In the genomic region with DNA sequence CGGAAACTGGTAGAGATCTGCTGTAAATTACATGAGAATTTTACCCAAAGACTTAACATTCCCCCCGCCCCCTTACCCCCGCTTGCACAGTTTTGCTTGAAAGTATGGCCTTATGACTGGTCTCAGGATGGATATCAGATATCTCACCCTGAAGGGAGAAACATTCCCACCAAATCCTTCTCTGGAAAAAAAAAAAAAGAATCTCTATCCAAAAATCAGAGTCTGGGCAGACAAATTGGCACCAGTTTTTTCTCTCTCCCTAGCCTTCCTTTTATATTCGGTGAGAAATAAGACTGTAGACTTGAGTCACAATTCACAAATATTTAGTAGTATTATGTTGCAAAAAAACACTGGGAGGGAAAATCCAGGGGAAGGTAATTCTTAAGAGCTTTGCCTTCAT, we compare ENCODE assay signal across 23 mouse cellular contexts. TPM values are rescaled to one million over a fixed set of nuclear protein-coding genes. Genes with fewer than 3 reads are reported as not detected.
A peak's percentile ranks its signal among the peaks of the same experiment; 100 is the strongest.
DNase-seq lines count a peak whose midpoint lies in the region; ATAC-seq and TF ChIP-seq lines count a peak whose summit lies in the region.
"Had no signal": no experiment of that assay in that cellular context is flagged by ENCODE, and none has a peak within 500 bp of the region (broad histone marks: within the 10 kb centered on the region; RNA-seq: fewer than 3 reads in every experiment).

No protein-coding gene starts in this region.

- H3K36me3 ChIP-seq in embryonic facial prominence, embryonic 10.5 days (replicated peaks) = no peaks in the 10 kb centered on the region
- H3K36me3 ChIP-seq in embryonic facial prominence, embryonic 14.5 days (ENCODE audit: control insufficient read depth, insufficient read depth, low read length) = no peaks in the 10 kb centered on the region
- no peaks in the 10 kb centered on the region for H3K36me3 ChIP-seq in limb, embryonic 11.5 days (ENCODE audit: control insufficient read depth, insufficient read depth, low read length)
- H3K36me3 ChIP-seq in myocyte (ENCODE audit: control insufficient read depth, insufficient read depth) = no peaks in the 10 kb centered on the region
- H3K36me3 ChIP-seq in hindbrain, embryonic 13.5 days = no peaks in the 10 kb centered on the region
- H3K36me3 ChIP-seq in liver, embryonic 11.5 days (ENCODE audit: control insufficient read depth, insufficient read depth, low read length) = no peaks in the 10 kb centered on the region
- no peaks in the 10 kb centered on the region for H3K36me3 ChIP-seq in midbrain, embryonic 15.5 days (replicated peaks)
- H3K36me3 ChIP-seq: forebrain, embryonic 12.5 days; G1E; heart, embryonic 15.5 days had no signal

- TF ChIP-seq POLR2A in myocyte (IDR thresholded peaks at IDR 0.05; ENCODE audit: insufficient read length, low read depth) = no peak

- no peak overlapping the region for H3K9ac ChIP-seq in embryonic facial prominence, embryonic 14.5 days (ENCODE audit: low read depth, low read length)
- H3K9ac ChIP-seq in limb, embryonic 11.5 days (ENCODE audit: low read length) = no peak overlapping the region
- H3K9ac ChIP-seq in hindbrain, embryonic 13.5 days = no peak overlapping the region
- H3K9ac ChIP-seq in liver, embryonic 11.5 days (ENCODE audit: low read depth, low read length) = no peak overlapping the region
- no peak overlapping the region for H3K9ac ChIP-seq in midbrain, embryonic 15.5 days
- H3K9ac ChIP-seq: forebrain, embryonic 12.5 days; heart, embryonic 15.5 days; hindbrain, embryonic 14.5 days had no signal

- 0 out of 2 replicates have a peak overlapping the region, but pooled peaks have one; percentile 48 for H3K27ac ChIP-seq in embryonic facial prominence, embryonic 10.5 days (replicated peaks)
- peak overlapping the region; percentile 55 for H3K27ac ChIP-seq in embryonic facial prominence, embryonic 14.5 days (replicated peaks; ENCODE audit: low read depth, low read length)
- H3K27ac ChIP-seq in limb, embryonic 11.5 days (replicated peaks; ENCODE audit: low read depth, low read length) = peak overlapping the region; percentile 36; the same call in 1 of the 2 replicates
- H3K27ac ChIP-seq in hindbrain, embryonic 13.5 days = no peak overlapping the region
- H3K27ac ChIP-seq in liver, embryonic 11.5 days (ENCODE audit: low read depth, low read length) = no peak overlapping the region
- H3K27ac ChIP-seq in midbrain, embryonic 15.5 days = no peak overlapping the region
- H3K27ac ChIP-seq: forebrain, embryonic 12.5 days; heart, adult 2 months; heart, embryonic 15.5 days; hindbrain, embryonic 14.5 days had no signal

- 37% methylated on average over 4 of the region's 4 CpGs for WGBS in embryonic facial prominence, embryonic 10.5 days
- 33% methylated on average over 4 of the region's 4 CpGs for WGBS in embryonic facial prominence, embryonic 14.5 days
- 13% methylated on average over 4 of the region's 4 CpGs for WGBS in limb, embryonic 11.5 days
- WGBS in hindbrain, embryonic 13.5 days = 81% methylated on average over 4 of the region's 4 CpGs
- 66% methylated on average over 4 of the region's 4 CpGs for WGBS in liver, embryonic 11.5 days
- 84% methylated on average over 4 of the region's 4 CpGs for WGBS in midbrain, embryonic 15.5 days

- H3K27me3 ChIP-seq in embryonic facial prominence, embryonic 10.5 days (replicated peaks; ENCODE audit: low read depth, poor library complexity, severe bottlenecking) = no peaks in the 10 kb centered on the region
- H3K27me3 ChIP-seq in embryonic facial prominence, embryonic 14.5 days (replicated peaks; ENCODE audit: control insufficient read depth, insufficient read depth, low read length) = no peaks in the 10 kb centered on the region
- no peaks in the 10 kb centered on the region for H3K27me3 ChIP-seq in limb, embryonic 11.5 days (ENCODE audit: control insufficient read depth, insufficient read depth, low read length)
- H3K27me3 ChIP-seq in myocyte (ENCODE audit: control insufficient read depth, insufficient read depth, insufficient read length) = no peaks in the 10 kb centered on the region
- H3K27me3 ChIP-seq in hindbrain, embryonic 13.5 days = no peaks in the 10 kb centered on the region
- no peaks in the 10 kb centered on the region for H3K27me3 ChIP-seq in liver, embryonic 11.5 days (replicated peaks; ENCODE audit: control insufficient read depth, insufficient read depth, low read length)
- H3K27me3 ChIP-seq in midbrain, embryonic 15.5 days (replicated peaks) = no peaks in the 10 kb centered on the region
- H3K27me3 ChIP-seq: forebrain, embryonic 12.5 days; heart, embryonic 15.5 days had no signal

- H3K9me3 ChIP-seq in embryonic facial prominence, embryonic 10.5 days = no peaks in the 10 kb centered on the region
- no peaks in the 10 kb centered on the region for H3K9me3 ChIP-seq in embryonic facial prominence, embryonic 14.5 days (ENCODE audit: control insufficient read depth, low read length)
- H3K9me3 ChIP-seq in limb, embryonic 11.5 days (ENCODE audit: control insufficient read depth, low read length) = no peaks in the 10 kb centered on the region
- no peaks in the 10 kb centered on the region for H3K9me3 ChIP-seq in hindbrain, embryonic 13.5 days
- H3K9me3 ChIP-seq in liver, embryonic 11.5 days (ENCODE audit: control insufficient read depth, low read length) = no peaks in the 10 kb centered on the region
- no peaks in the 10 kb centered on the region for H3K9me3 ChIP-seq in midbrain, embryonic 15.5 days
- H3K9me3 ChIP-seq: forebrain, embryonic 12.5 days; G1E; heart, embryonic 15.5 days had no signal

- ATAC-seq in embryonic facial prominence, embryonic 14.5 days (ENCODE audit: low read depth) = no peak
- no peak for ATAC-seq in limb, embryonic 11.5 days (ENCODE audit: insufficient number of reproducible peaks, low FRiP score, low TSS enrichment, low read depth)
- no peak for ATAC-seq in hindbrain, embryonic 13.5 days (ENCODE audit: low FRiP score)
- no peak for ATAC-seq in liver, embryonic 11.5 days (replicated peaks; ENCODE audit: low FRiP score)
- no peak for ATAC-seq in midbrain, embryonic 15.5 days (replicated peaks)
- ATAC-seq: CD4-positive, CD25-positive, alpha-beta regulatory T cell, adult 4 months; forebrain, embryonic 16.5 days had no signal

- H3K4me3 ChIP-seq in embryonic facial prominence, embryonic 10.5 days = no peak overlapping the region
- H3K4me3 ChIP-seq in embryonic facial prominence, embryonic 14.5 days (ENCODE audit: low read depth, low read length) = no peak overlapping the region
- no peak overlapping the region for H3K4me3 ChIP-seq in limb, embryonic 11.5 days (ENCODE audit: low read depth, low read length)
- H3K4me3 ChIP-seq in myocyte = no peak overlapping the region
- no peak overlapping the region for H3K4me3 ChIP-seq in hindbrain, embryonic 13.5 days
- H3K4me3 ChIP-seq in liver, embryonic 11.5 days (ENCODE audit: low read depth, low read length) = no peak overlapping the region
- H3K4me3 ChIP-seq in midbrain, embryonic 15.5 days = no peak overlapping the region
- H3K4me3 ChIP-seq: forebrain, embryonic 12.5 days; heart, adult 2 months; heart, embryonic 15.5 days had no signal

- DNase-seq in embryonic facial prominence, embryonic 10.5 days (ENCODE audit: low spot score) = peak; percentile 59
- DNase-seq in embryonic facial prominence, embryonic 14.5 days (ENCODE audit: low spot score) = peak; percentile 66
- DNase-seq in limb, embryonic 11.5 days (ENCODE audit: low spot score) = no peak
- no peak for DNase-seq in liver, embryonic 11.5 days (ENCODE audit: low spot score)
- DNase-seq in lung, adult 18-20 months = no peak
- DNase-seq: adrenal gland, postnatal 14 days; B cell, adult 2 months; cerebellum, adult 18-20 months; cerebellum, adult 9-11 months; cerebellum, postnatal 36 days; gastrocnemius, postnatal 14 days; heart, adult 2 months; heart, postnatal 14 days had no signal

- no peak overlapping the region for H3ac ChIP-seq in myocyte (ENCODE audit: control insufficient read depth, insufficient read length)

- H3K4me2 ChIP-seq in embryonic facial prominence, embryonic 14.5 days (ENCODE audit: low read depth, low read length) = no peak overlapping the region
- H3K4me2 ChIP-seq in limb, embryonic 11.5 days (ENCODE audit: low read depth, severe bottlenecking) = no peak overlapping the region
- peak overlapping the region; percentile 8 for H3K4me2 ChIP-seq in myocyte (ENCODE audit: low read depth)
- no peak overlapping the region for H3K4me2 ChIP-seq in hindbrain, embryonic 13.5 days
- no peak overlapping the region for H3K4me2 ChIP-seq in liver, embryonic 11.5 days
- H3K4me2 ChIP-seq in midbrain, embryonic 15.5 days = no peak overlapping the region
- H3K4me2 ChIP-seq: forebrain, embryonic 12.5 days; heart, embryonic 11.5 days; heart, embryonic 15.5 days; hindbrain, embryonic 14.5 days had no signal

- H3K79me2 ChIP-seq in myocyte (ENCODE audit: control insufficient read depth, insufficient read depth) = no peaks in the 10 kb centered on the region

- H3K4me1 ChIP-seq in embryonic facial prominence, embryonic 10.5 days = peaks cover 50% of the 10 kb centered on the region
- peaks cover 30% of the 10 kb centered on the region for H3K4me1 ChIP-seq in embryonic facial prominence, embryonic 14.5 days (ENCODE audit: control insufficient read depth, insufficient read depth, low read length)
- peaks cover 15% of the 10 kb centered on the region; the same call in 1 of the 2 replicates for H3K4me1 ChIP-seq in limb, embryonic 11.5 days (ENCODE audit: control insufficient read depth, insufficient read depth, low read length)
- H3K4me1 ChIP-seq in hindbrain, embryonic 13.5 days (replicated peaks) = no peaks in the 10 kb centered on the region
- H3K4me1 ChIP-seq in liver, embryonic 11.5 days (replicated peaks; ENCODE audit: control insufficient read depth, insufficient read depth, low read length) = no peaks in the 10 kb centered on the region
- no peaks in the 10 kb centered on the region for H3K4me1 ChIP-seq in midbrain, embryonic 15.5 days
- H3K4me1 ChIP-seq: forebrain, embryonic 12.5 days had no signal

RNA-seq across cellular contexts. Expression of gene Prrx1, which starts 42.7 kb away (rescaled TPM):
- 128 TPM in 2 replicates for polyA plus RNA-seq in embryonic facial prominence, embryonic 10.5 days (2016; fragmentation: Nextera tagmentation; extraction: Ambion mirVana)
- 100 and 105 TPM in 2 replicates for polyA plus RNA-seq in embryonic facial prominence, embryonic 14.5 days (2014; fragmentation: Nextera tagmentation; extraction: Ambion mirVana)
- polyA plus RNA-seq in limb, embryonic 11.5 days (2014; fragmentation: Nextera tagmentation; extraction: Ambion mirVana) = 193 and 199 TPM in 2 replicates
- 7.0 TPM for polyA plus RNA-seq in myocyte (2012; fragmentation: generic; extraction: Trizol)
- polyA plus RNA-seq in hindbrain, embryonic 13.5 days (2015; fragmentation: Nextera tagmentation; extraction: Ambion mirVana) = 6.4 and 10.6 TPM in 2 replicates
- polyA plus RNA-seq in liver, embryonic 11.5 days (2014; fragmentation: Nextera tagmentation; extraction: Ambion mirVana) = 3.0 and 3.3 TPM in 2 replicates
- polyA plus RNA-seq in midbrain, embryonic 15.5 days (2015; fragmentation: Nextera tagmentation; extraction: Ambion mirVana) = 3.6 and 4.2 TPM in 2 replicates
- polyA plus RNA-seq: CD4-positive, CD25-positive, alpha-beta regulatory T cell, adult 4 months; G1E had no signal

RNA-seq across cellular contexts. Expression of gene Gorab, which starts 47.3 kb away (rescaled TPM):
- polyA plus RNA-seq in embryonic facial prominence, embryonic 10.5 days (2016; fragmentation: Nextera tagmentation; extraction: Ambion mirVana) = 28.5 and 29.1 TPM in 2 replicates
- 25.7 and 28.5 TPM in 2 replicates for polyA plus RNA-seq in embryonic facial prominence, embryonic 14.5 days (2014; fragmentation: Nextera tagmentation; extraction: Ambion mirVana)
- 33.7 and 36.7 TPM in 2 replicates for polyA plus RNA-seq in limb, embryonic 11.5 days (2014; fragmentation: Nextera tagmentation; extraction: Ambion mirVana)
- 2.9 TPM for polyA plus RNA-seq in myocyte (2012; fragmentation: generic; extraction: Trizol)
- 23.8 and 27.5 TPM in 2 replicates for polyA plus RNA-seq in hindbrain, embryonic 13.5 days (2015; fragmentation: Nextera tagmentation; extraction: Ambion mirVana)
- polyA plus RNA-seq in liver, embryonic 11.5 days (2014; fragmentation: Nextera tagmentation; extraction: Ambion mirVana) = 10.0 and 11.2 TPM in 2 replicates
- 22.1 and 22.8 TPM in 2 replicates for polyA plus RNA-seq in midbrain, embryonic 15.5 days (2015; fragmentation: Nextera tagmentation; extraction: Ambion mirVana)

Comparison
In these comparisons a context has a peak if more than half of its experiments do, and no peak if none do; other contexts are left out.
1. DNase-seq: peak in embryonic facial prominence, embryonic 10.5 days (single experiment) and embryonic facial prominence, embryonic 14.5 days (single experiment); none in limb, embryonic 11.5 days (single experiment), liver, embryonic 11.5 days (single experiment) and lung, adult 18-20 months (0 of 2).
2. H3K27ac ChIP-seq: peak in embryonic facial prominence, embryonic 10.5 days (single experiment), embryonic facial prominence, embryonic 14.5 days (single experiment) and limb, embryonic 11.5 days (single experiment); none in hindbrain, embryonic 13.5 days (single experiment), liver, embryonic 11.5 days (single experiment) and midbrain, embryonic 15.5 days (single experiment).